Mouse (Mus musculus) kidney, embryonic 16.5 days (tissue): Measurements from ENCODE around the gene Slc43a2. TPM values are rescaled to one million over a fixed set of nuclear protein-coding genes. Genes with fewer than 3 reads are reported as not detected.
A peak's percentile ranks its signal among the peaks of the same experiment; 100 is the strongest.
"Not testable (repeated sequence)": the region's sequence is repeated elsewhere in the genome, so short reads cannot be mapped to it uniquely, and the experiment has no call there.

Experiments used
- ATAC-seq: fragments of 200-750 bp; cut with Nextera tagmentation; 2 replicates; pipeline ENCODE4 v1.8.0; 2017; ENCODE audit warnings: moderate TSS enrichment; ENCODE audit not compliant: low FRiP score, low TSS enrichment
- H3K27ac ChIP-seq: fragments of 300-500 bp; sonication (generic); 2 replicates; pipeline ENCODE4 v1.5.1; 2014; ENCODE audit warnings: low read length
- H3K27me3 ChIP-seq: fragments of 300-500 bp; sonication (generic); 2 replicates; pipeline ENCODE4 v1.6.1; 2014; ENCODE audit warnings: low read length, control low read depth, mixed read lengths; ENCODE audit not compliant: insufficient read depth
- H3K36me3 ChIP-seq: fragments of 300-500 bp; sonication (generic); 2 replicates; pipeline ENCODE4 v1.6.1; 2014; ENCODE audit warnings: low read length, control low read depth, mixed read lengths; ENCODE audit not compliant: insufficient read depth
- H3K4me1 ChIP-seq: fragments of 300-500 bp; sonication (generic); 2 replicates; pipeline ENCODE4 v1.6.1; 2014; ENCODE audit warnings: low read length, control low read depth, mixed read lengths; ENCODE audit not compliant: insufficient read depth
- H3K4me2 ChIP-seq: fragments of 300-500 bp; sonication (generic); replicated peaks from 2 replicates; pipeline ENCODE4 v1.6.1; 2014; ENCODE audit warnings: low read depth, low read length
- H3K4me3 ChIP-seq: fragments of 300-500 bp; sonication (generic); 2 replicates; pipeline ENCODE4 v1.5.1; 2014; ENCODE audit warnings: mild to moderate bottlenecking, low read length
- H3K9ac ChIP-seq: fragments of 300-500 bp; sonication (generic); replicated peaks from 2 replicates; pipeline ENCODE4 v1.6.1; 2014; ENCODE audit warnings: low read length
- H3K9me3 ChIP-seq: fragments of 300-500 bp; sonication (generic); 2 replicates; pipeline ENCODE4 v1.6.1; 2016; ENCODE audit warnings: low read length, control low read depth
- WGBS: fragments of 180-500 bp; shearing (Covaris S2); extraction: QIAGEN DNeasy Blood & Tissue Kit; methylation state at CpG from one replicate; pipeline ENCODE4 v1.1.7; 2014; 5-methylcytosine and 5-hydroxymethylcytosine counted together
- polyA plus RNA-seq: library from polyadenylated mRNA; unstranded; fragments of >200 nt; fragmentation: Nextera tagmentation; extraction: Ambion mirVana; gene quantifications from 2 replicates; pipeline ENCODE4 v1.2.1, GENCODE M21; 2015

Gene Slc43a2
- polyA plus RNA-seq, 1 experiment from 2014 or later, result 9.7 TPM

GRCm38 (mm10) chr11:75595404-75595803 lies 63.9 kb downstream of the Slc43a2 start:
- 74% methylated on average over 2 of the region's 2 CpGs for whole genome bisulfite sequencing
- H3K36me3 ChIP-seq, result peaks cover 34% of the 10 kb centered on the region; the same call in 1 of the 2 replicates
- ATAC-seq, result no peak

GRCm38 (mm10) chr11:75595816-75596215 lies 64.3 kb downstream of the Slc43a2 start:
- H3K27me3 ChIP-seq, result no peaks in the 10 kb centered on the region
- H3K36me3 ChIP-seq, result peaks cover 37% of the 10 kb centered on the region
- H3K4me1 ChIP-seq, result 0 out of 2 replicates have a peak, but pooled peaks cover 5% of the 10 kb centered on the region
- H3K4me2 ChIP-seq, result no peak overlapping the region
- no peak overlapping the region for H3K27ac ChIP-seq
- 72% methylated on average over 7 of the region's 7 CpGs for WGBS
- H3K9ac ChIP-seq, result no peak overlapping the region
- no peak for ATAC-seq
- H3K4me3 ChIP-seq, result no peak overlapping the region
- no peaks in the 10 kb centered on the region for H3K9me3 ChIP-seq

More at GRCm38 (mm10) chr11:75595404-75595803, 63.9 kb downstream of the Slc43a2 start:
- no peaks in the 10 kb centered on the region for H3K27me3 ChIP-seq
- H3K27ac ChIP-seq, result no peak overlapping the region
- no peak overlapping the region for H3K4me3 ChIP-seq
- 0 out of 2 replicates have a peak, but pooled peaks cover 5% of the 10 kb centered on the region for H3K4me1 ChIP-seq
- H3K9ac ChIP-seq, result no peak overlapping the region
- H3K9me3 ChIP-seq, result no peaks in the 10 kb centered on the region
- H3K4me2 ChIP-seq, result no peak overlapping the region

- Histone ChIP-seq H3K27ac (no peak overlapping the region), H3K4me2 (no peak overlapping the region), H3K27me3 (no peaks in the 10 kb centered on the region), H3K9ac (no peak overlapping the region), H3K4me1 (0 out of 2 replicates have a peak, but pooled peaks cover 5% of the 10 kb centered on the region), H3K4me3 (no peak overlapping the region), H3K36me3 (peaks cover 47% of the 10 kb centered on the region), H3K9me3 (no peaks in the 10 kb centered on the region)
- no peak for ATAC-seq
- WGBS, result 72% methylated on average over 3 of the region's 3 CpGs
These were observed 65.3 kb downstream of the Slc43a2 start for GRCm38 (mm10) chr11:75596726-75597255.

- H3K4me3 ChIP-seq, result no peak overlapping the region
- H3K9ac ChIP-seq, result no peak overlapping the region
- ATAC-seq, result no peak
- WGBS, result 89% methylated on average over 6 of the region's 6 CpGs
- no peaks in the 10 kb centered on the region for H3K27me3 ChIP-seq
- peak overlapping the region; percentile 59 for H3K27ac ChIP-seq
- H3K9me3 ChIP-seq, result no peaks in the 10 kb centered on the region
- 0 out of 2 replicates have a peak, but pooled peaks cover 5% of the 10 kb centered on the region for H3K4me1 ChIP-seq
- no peak overlapping the region for H3K4me2 ChIP-seq
- peaks cover 56% of the 10 kb centered on the region for H3K36me3 ChIP-seq
These were observed 66.5 kb downstream of the Slc43a2 start for GRCm38 (mm10) chr11:75598004-75598403.

GRCm38 (mm10) chr11:75599802-75600201 lies 68.3 kb downstream of the Slc43a2 start:
- not testable (repeated sequence) for H3K4me2 ChIP-seq, H3K27me3 ChIP-seq, ATAC-seq, H3K9me3 ChIP-seq, H3K4me3 ChIP-seq, H3K27ac ChIP-seq, H3K4me1 ChIP-seq, H3K9ac ChIP-seq
- WGBS, result 93% methylated on average over 14 of the region's 17 CpGs
- peaks cover 47% of the 10 kb centered on the region for H3K36me3 ChIP-seq

GRCm38 (mm10) chr11:75604826-75605225 lies 73.3 kb downstream of the Slc43a2 start:
- peaks cover 46% of the 10 kb centered on the region for H3K36me3 ChIP-seq
- H3K4me1 ChIP-seq, result peaks cover 15% of the 10 kb centered on the region
- H3K27ac ChIP-seq, result no peak overlapping the region
- no peak overlapping the region for H3K9ac ChIP-seq
- 89% methylated on average over 5 of the region's 5 CpGs for WGBS
- H3K9me3 ChIP-seq, result no peaks in the 10 kb centered on the region
- H3K27me3 ChIP-seq, result no peaks in the 10 kb centered on the region
- no peak overlapping the region for H3K4me2 ChIP-seq
- ATAC-seq, result no peak
- H3K4me3 ChIP-seq, result no peak overlapping the region

- H3K36me3 ChIP-seq, result peaks cover 46% of the 10 kb centered on the region
- WGBS, result 50% methylated on average over 1 of the region's 1 CpGs
- H3K27ac ChIP-seq, result no peak overlapping the region
- no peaks in the 10 kb centered on the region for H3K9me3 ChIP-seq
- H3K27me3 ChIP-seq, result no peaks in the 10 kb centered on the region
- no peak overlapping the region for H3K4me3 ChIP-seq
- peaks cover 15% of the 10 kb centered on the region for H3K4me1 ChIP-seq
- H3K4me2 ChIP-seq, result no peak overlapping the region
- no peak overlapping the region for H3K9ac ChIP-seq
- no peak for ATAC-seq
These were observed 73.8 kb downstream of the Slc43a2 start for GRCm38 (mm10) chr11:75605318-75605717.

GRCm38 (mm10) chr11:75608776-75609175 lies 77.3 kb downstream of the Slc43a2 start:
- Histone ChIP-seq H3K9ac (no peak overlapping the region), H3K4me3 (no peak overlapping the region), H3K36me3 (peaks cover 37% of the 10 kb centered on the region), H3K4me1 (peaks cover 15% of the 10 kb centered on the region), H3K27ac (no peak overlapping the region), H3K9me3 (no peaks in the 10 kb centered on the region), H3K4me2 (no peak overlapping the region), H3K27me3 (no peaks in the 10 kb centered on the region)
- no peak for ATAC-seq
- WGBS, result 93% methylated on average over 5 of the region's 5 CpGs

GRCm38 (mm10) chr11:75610021-75610420 lies 78.5 kb downstream of the Slc43a2 start:
- ATAC-seq, result no peak
- no peak overlapping the region for H3K9ac ChIP-seq
- peaks cover 45% of the 10 kb centered on the region for H3K36me3 ChIP-seq
- no peak overlapping the region for H3K4me3 ChIP-seq
- peaks cover 15% of the 10 kb centered on the region for H3K4me1 ChIP-seq
- no peaks in the 10 kb centered on the region for H3K9me3 ChIP-seq
- H3K27me3 ChIP-seq, result no peaks in the 10 kb centered on the region
- no peak overlapping the region for H3K27ac ChIP-seq
- no peak overlapping the region for H3K4me2 ChIP-seq
- 86% methylated on average over 2 of the region's 2 CpGs for WGBS

GRCm38 (mm10) chr11:75614769-75615168 lies 83.3 kb downstream of the Slc43a2 start:
- Histone ChIP-seq H3K4me3 (no peak overlapping the region), H3K4me1 (no peaks in the 10 kb centered on the region), H3K36me3 (peaks cover 63% of the 10 kb centered on the region), H3K27me3 (no peaks in the 10 kb centered on the region), H3K27ac (no peak overlapping the region), H3K9ac (no peak overlapping the region), H3K9me3 (no peaks in the 10 kb centered on the region), H3K4me2 (no peak overlapping the region)
- WGBS, result 100% methylated on average over 1 of the region's 1 CpGs
- no peak for ATAC-seq
